Mouse (Mus musculus): ENCODE measurements around the gene Tnnt2. TPM values are rescaled to one million over a fixed set of nuclear protein-coding genes. Genes with fewer than 3 reads are reported as not detected.

The Tnnt2 gene
- total RNA-seq, 1 experiment from 2014 or later: not detected

GRCm38 (mm10) chr1:135813071-135813470, 23.1 kb upstream of the Tnnt2 start:
- no peak for ATAC-seq (replicated peaks in 1 of 2; ENCODE audit: insufficient read depth in 1 of 2, low FRiP score in 2 of 2, low TSS enrichment in 1 of 2, low read depth in 1 of 2, poor library complexity in 2 of 2, severe bottlenecking in 2 of 2)

GRCm38 (mm10) chr1:135813687-135814395, 22.3 kb upstream of the Tnnt2 start:
- peak; percentile 51 to 59 for ATAC-seq (replicated peaks in 1 of 2; ENCODE audit: insufficient read depth in 1 of 2, low FRiP score in 2 of 2, low TSS enrichment in 1 of 2, low read depth in 1 of 2, poor library complexity in 2 of 2, severe bottlenecking in 2 of 2)

DNA sequence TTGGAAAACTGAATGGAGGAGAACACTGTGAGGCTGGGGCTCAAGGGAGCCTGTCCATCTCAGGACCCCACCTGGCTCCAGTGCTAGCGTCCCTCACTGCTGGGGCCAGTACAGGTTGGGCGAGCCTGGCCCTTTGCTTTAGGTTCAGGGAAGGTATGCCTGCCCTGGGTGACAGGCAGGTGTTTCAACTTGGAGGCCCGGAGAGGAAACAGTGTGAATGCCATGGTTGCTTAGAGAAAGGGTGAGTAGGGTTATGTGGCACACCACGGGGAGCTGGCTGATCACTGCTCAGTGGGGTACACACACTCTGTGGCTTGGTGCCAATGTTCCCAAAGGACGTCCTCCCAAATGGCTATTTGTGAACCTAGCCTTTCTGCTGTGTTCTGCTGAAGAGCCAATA, 21.6 kb upstream of the Tnnt2 start:
- no peak for ATAC-seq (replicated peaks in 1 of 2; ENCODE audit: insufficient read depth in 1 of 2, low FRiP score in 2 of 2, low TSS enrichment in 1 of 2, low read depth in 1 of 2, poor library complexity in 2 of 2, severe bottlenecking in 2 of 2)

DNA sequence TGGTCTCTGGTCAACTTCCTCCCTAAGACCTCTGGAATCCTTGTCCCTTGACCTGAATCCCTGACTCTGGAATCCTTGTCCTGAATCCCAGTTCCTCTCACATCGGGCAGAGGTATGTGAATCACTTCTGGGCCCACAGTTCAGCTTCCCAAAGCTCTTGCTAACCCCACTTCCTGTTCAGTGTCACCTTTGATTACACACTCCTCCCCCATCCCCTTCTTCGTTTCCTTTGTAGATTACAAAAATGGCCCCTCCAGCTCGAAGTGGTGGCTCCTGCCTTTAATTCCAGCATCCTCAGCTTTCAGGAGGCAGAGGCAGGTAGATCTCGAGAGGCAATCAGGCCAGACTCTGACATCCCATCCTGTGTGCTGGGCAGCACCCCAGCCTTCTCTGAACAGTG, 18.6 kb upstream of the Tnnt2 start:
- no peak for ATAC-seq (replicated peaks in 1 of 2; ENCODE audit: insufficient read depth in 1 of 2, low FRiP score in 2 of 2, low TSS enrichment in 1 of 2, low read depth in 1 of 2, poor library complexity in 2 of 2, severe bottlenecking in 2 of 2)

DNA sequence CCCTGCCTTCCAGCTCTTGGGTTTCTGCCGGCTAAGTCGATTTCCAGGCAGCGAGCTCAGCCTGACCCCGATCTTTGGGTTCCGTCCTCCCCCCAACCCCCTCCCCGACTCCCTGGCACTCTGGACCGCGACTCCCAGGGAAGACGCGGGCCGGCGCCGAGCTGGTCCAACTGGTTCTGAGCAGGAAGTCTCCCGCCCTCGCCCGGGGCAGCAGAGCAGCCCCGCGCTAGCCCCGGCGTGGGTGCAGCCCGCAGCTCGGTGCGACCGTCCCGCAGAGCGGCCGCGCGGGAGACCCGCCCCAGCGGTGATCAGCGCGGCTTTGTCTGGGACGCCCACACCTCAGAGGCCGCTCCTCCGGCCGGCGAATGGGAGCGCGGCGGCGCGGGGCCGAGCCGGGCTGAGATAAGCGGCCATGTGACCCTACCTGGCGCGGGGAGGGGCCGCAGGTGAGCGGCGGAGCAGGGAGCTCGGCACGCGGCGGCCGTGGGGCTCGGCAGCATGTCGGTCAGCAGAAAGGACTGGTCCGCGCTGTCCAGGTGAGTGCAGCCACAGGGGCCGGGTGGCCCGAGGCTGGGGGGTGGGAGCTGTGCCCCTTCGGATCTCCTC, 17.6 kb upstream of the Tnnt2 start, which contains the start of gene Lad1:
Gene Lad1 (plus strand): TSS at position 118 of the 606 bp plus-strand sequence.
- no peak for ATAC-seq (replicated peaks in 1 of 2; ENCODE audit: insufficient read depth in 1 of 2, low FRiP score in 2 of 2, low TSS enrichment in 1 of 2, low read depth in 1 of 2, poor library complexity in 2 of 2, severe bottlenecking in 2 of 2)

- ATAC-seq (replicated peaks in 1 of 2; ENCODE audit: insufficient read depth in 1 of 2, low FRiP score in 2 of 2, low TSS enrichment in 1 of 2, low read depth in 1 of 2, poor library complexity in 2 of 2, severe bottlenecking in 2 of 2): no peak
Observed at GRCm38 (mm10) chr1:135820071-135820470, 16.1 kb upstream of the Tnnt2 start.

DNA sequence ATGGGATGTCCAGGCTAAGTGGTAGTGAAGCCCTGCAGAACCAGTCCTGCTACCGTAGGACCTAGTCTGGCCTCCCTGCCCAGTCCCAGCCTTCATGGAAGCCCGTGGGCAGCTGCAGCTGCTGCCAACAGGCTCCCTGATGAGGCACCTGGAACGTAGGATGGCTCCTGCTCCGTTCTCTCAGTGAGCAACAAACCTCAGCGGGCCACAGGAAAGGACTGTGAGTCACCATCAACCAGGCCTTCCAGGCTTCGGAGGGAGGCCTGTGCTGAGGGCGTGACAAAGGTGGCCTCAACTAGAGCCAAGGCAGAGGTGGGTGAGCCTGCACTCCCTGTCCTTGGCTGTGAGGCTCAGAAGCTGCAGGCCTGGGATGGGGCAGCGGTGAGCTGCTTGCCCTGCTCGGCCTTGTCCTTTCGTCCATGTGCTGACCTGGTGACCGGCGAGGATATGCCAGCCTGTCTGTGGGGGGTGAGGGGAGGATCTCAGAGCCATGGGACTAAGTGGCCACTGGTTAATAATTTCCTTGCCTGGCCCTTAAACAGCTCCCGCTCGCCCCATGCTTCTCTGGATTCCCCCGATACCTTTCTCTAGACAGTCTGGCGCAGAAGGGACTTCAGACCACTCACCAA, 15.3 kb upstream of the Tnnt2 start:
- no peak for ATAC-seq (replicated peaks in 1 of 2; ENCODE audit: insufficient read depth in 1 of 2, low FRiP score in 2 of 2, low TSS enrichment in 1 of 2, low read depth in 1 of 2, poor library complexity in 2 of 2, severe bottlenecking in 2 of 2)

DNA sequence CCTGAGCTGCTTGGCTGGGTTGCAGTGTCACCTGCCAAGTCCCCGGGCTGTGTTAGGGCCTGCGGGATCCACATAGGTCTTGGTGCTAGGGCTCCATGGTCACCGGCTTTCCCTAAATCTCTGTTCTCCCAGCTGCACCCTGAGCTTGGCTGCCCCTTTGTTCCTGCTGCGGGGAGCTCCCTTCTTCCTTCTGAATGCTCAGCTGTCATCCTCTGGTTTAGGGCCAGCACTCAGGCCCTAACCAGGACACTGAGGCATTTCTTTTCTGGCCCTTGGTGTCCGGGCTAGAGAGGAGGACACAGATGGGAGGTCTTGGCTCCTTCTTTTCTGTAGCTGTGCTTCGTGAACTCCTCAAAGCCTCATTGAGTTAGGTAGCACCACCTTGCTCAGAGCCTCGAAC, 14.4 kb upstream of the Tnnt2 start:
- no peak for ATAC-seq (replicated peaks in 1 of 2; ENCODE audit: insufficient read depth in 1 of 2, low FRiP score in 2 of 2, low TSS enrichment in 1 of 2, low read depth in 1 of 2, poor library complexity in 2 of 2, severe bottlenecking in 2 of 2)

GRCm38 (mm10) chr1:135828918-135829317, 7.2 kb upstream of the Tnnt2 start:
- ATAC-seq (replicated peaks in 1 of 2; ENCODE audit: insufficient read depth in 1 of 2, low FRiP score in 2 of 2, low TSS enrichment in 1 of 2, low read depth in 1 of 2, poor library complexity in 2 of 2, severe bottlenecking in 2 of 2): peak; percentile 53 to 54; a peak in 3 of 4 replicates

GRCm38 (mm10) chr1:135834206-135834859, 1.8 kb upstream of the Tnnt2 start:
- ATAC-seq (replicated peaks in 1 of 2; ENCODE audit: insufficient read depth in 1 of 2, low FRiP score in 2 of 2, low TSS enrichment in 1 of 2, low read depth in 1 of 2, poor library complexity in 2 of 2, severe bottlenecking in 2 of 2): no peak

GRCm38 (mm10) chr1:135834983-135835382, 1.2 kb upstream of the Tnnt2 start:
- ATAC-seq (replicated peaks in 1 of 2; ENCODE audit: insufficient read depth in 1 of 2, low FRiP score in 2 of 2, low TSS enrichment in 1 of 2, low read depth in 1 of 2, poor library complexity in 2 of 2, severe bottlenecking in 2 of 2): no peak

- no peak for ATAC-seq (replicated peaks in 1 of 2; ENCODE audit: insufficient read depth in 1 of 2, low FRiP score in 2 of 2, low TSS enrichment in 1 of 2, low read depth in 1 of 2, poor library complexity in 2 of 2, severe bottlenecking in 2 of 2)
Observed at GRCm38 (mm10) chr1:135838626-135839025, 2.5 kb downstream of the Tnnt2 start.

DNA sequence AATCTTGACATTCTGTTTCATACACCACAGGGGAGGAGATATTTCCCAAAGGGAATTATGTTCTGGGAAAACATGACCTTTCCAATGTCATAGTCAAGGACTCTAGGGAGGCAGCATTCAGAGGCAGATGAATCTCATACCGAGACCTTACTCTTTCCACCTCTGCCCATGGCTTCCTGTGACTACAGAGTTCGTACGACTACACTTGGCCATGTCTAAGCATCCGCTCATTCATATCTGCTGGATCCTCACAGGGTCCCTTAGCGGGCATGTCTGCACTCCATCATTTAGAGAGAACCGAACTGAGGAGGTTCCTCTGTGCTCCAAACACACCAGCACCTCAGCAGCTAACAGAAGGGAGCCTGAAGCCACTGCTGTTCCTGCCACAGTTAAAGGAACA, 2.9 kb downstream of the Tnnt2 start:
- no peak for ATAC-seq (replicated peaks in 1 of 2; ENCODE audit: insufficient read depth in 1 of 2, low FRiP score in 2 of 2, low TSS enrichment in 1 of 2, low read depth in 1 of 2, poor library complexity in 2 of 2, severe bottlenecking in 2 of 2)

GRCm38 (mm10) chr1:135840675-135841395, 4.7 kb downstream of the Tnnt2 start:
- no peak for ATAC-seq (replicated peaks in 1 of 2; ENCODE audit: insufficient read depth in 1 of 2, low FRiP score in 2 of 2, low TSS enrichment in 1 of 2, low read depth in 1 of 2, poor library complexity in 2 of 2, severe bottlenecking in 2 of 2)

DNA sequence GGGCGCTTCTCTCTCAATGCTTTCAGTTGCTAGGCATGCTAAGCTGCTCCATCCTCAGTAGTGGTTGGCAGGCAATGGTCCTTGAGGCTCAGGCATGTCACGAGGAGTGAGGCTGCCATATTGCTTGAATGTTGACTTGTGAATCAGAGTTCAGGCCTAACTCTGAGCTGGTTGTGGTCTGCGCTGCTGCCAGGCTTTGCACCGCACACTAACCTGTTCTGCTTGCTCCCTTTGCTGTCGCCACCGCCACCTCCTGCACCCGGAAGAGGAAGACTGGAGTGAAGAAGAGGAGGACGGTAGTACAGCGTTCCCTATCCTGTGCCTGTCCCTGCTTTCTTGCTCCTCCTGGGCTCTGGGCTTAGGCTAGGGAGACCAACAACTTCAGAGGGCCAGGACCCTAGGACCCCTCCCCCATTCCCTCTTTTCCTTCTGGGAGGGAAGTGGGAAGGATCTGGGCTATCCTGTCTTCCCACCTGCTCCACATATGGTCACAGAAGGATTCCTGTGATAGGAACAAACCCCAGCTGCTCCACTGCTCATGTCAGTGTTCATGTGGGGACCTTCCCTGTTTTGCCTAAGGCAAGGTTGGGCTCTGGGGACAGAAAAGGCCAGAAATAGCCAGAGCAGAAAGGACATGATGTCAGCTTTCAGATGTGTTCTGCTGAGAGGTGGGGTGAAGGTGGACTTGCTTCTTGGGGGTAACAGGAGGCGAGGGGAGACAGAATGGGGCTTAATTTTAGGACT, 7.5 kb downstream of the Tnnt2 start:
- ATAC-seq (replicated peaks in 1 of 2; ENCODE audit: insufficient read depth in 1 of 2, low FRiP score in 2 of 2, low TSS enrichment in 1 of 2, low read depth in 1 of 2, poor library complexity in 2 of 2, severe bottlenecking in 2 of 2): no peak

- no peak for ATAC-seq (replicated peaks in 1 of 2; ENCODE audit: insufficient read depth in 1 of 2, low FRiP score in 2 of 2, low TSS enrichment in 1 of 2, low read depth in 1 of 2, poor library complexity in 2 of 2, severe bottlenecking in 2 of 2)
Observed at GRCm38 (mm10) chr1:135844481-135844880, 8.3 kb downstream of the Tnnt2 start.

GRCm38 (mm10) chr1:135846632-135847031, 10.5 kb downstream of the Tnnt2 start:
- ATAC-seq (replicated peaks in 1 of 2; ENCODE audit: insufficient read depth in 1 of 2, low FRiP score in 2 of 2, low TSS enrichment in 1 of 2, low read depth in 1 of 2, poor library complexity in 2 of 2, severe bottlenecking in 2 of 2): no peak

Measured in hematopoietic stem cell, adult 5-6 weeks (primary cell).